Mouse (Mus musculus): ENCODE measurements around the gene Slc44a5. TPM values are rescaled to one million over a fixed set of nuclear protein-coding genes. Genes with fewer than 3 reads are reported as not detected.

Slc44a5 gene
- total RNA-seq (2021), result 10 to 100 TPM; 43.9 to 55.5 TPM

- DNase-seq (ENCODE audit: extremely low spot score in 1 of 2, low spot score in 1 of 2), result peak; percentile 51 to 52
Observed at GRCm38 (mm10) chr3:153973171-153973948, at the start of gene Slc44a5. Slc44a5 (plus strand) TSS chr3:153973436.

GRCm38 (mm10) chr3:153926333-153926732 lies 46.9 kb upstream of the Slc44a5 start:
- DNase-seq (ENCODE audit: extremely low spot score in 1 of 2, low spot score in 1 of 2), result no peak

DNA sequence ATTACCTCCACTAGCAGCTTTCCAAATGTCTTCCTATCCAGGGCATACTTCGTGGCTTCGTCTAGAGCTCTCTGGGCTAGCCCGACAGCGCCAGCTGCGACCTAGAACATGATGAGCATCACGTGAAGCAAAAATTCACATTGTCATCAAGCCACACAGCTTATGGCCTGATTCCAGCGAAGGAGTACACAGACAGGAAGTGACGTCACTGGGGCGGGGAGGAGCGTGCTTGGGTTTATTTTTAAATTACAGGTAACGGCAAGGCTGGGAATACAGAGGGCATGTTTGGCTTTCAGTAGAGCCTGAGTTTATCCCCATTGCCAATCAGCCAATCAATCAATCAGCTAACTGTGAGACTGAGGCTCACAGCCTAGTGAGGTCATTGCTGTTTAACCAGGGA lies 43.7 kb upstream of the Slc44a5 start:
- no peak for DNase-seq (ENCODE audit: extremely low spot score in 1 of 2, low spot score in 1 of 2)

- DNase-seq (ENCODE audit: extremely low spot score in 1 of 2, low spot score in 1 of 2), result no peak
Observed at GRCm38 (mm10) chr3:153932461-153932860, 40.8 kb upstream of the Slc44a5 start.

- no peak for DNase-seq (ENCODE audit: extremely low spot score in 1 of 2, low spot score in 1 of 2)
Observed at GRCm38 (mm10) chr3:153935878-153936277, 37.4 kb upstream of the Slc44a5 start.

GRCm38 (mm10) chr3:153937116-153937810 lies 36.0 kb upstream of the Slc44a5 start:
- DNase-seq (ENCODE audit: extremely low spot score in 1 of 2, low spot score in 1 of 2), result no peak

DNA sequence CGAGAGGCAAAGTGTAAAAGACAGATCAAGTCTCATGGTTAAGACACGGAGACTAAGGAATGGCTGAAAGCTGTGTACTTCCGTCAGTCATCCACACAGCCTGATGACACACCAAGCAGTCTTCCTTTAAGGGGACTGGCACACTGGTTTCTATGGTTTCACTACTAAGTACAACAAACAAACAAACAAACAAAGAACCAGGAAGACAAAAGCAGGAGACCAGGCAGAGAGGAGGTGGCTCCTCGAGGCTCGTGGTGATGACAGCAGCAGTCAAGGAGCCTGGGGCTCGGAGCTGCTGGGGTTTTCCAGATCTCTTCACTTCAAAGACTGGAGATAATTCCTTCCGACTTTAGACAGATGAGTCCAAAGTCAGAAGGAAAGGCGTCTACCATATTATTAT lies 33.2 kb upstream of the Slc44a5 start:
- DNase-seq (ENCODE audit: extremely low spot score in 1 of 2, low spot score in 1 of 2), result no peak

DNA sequence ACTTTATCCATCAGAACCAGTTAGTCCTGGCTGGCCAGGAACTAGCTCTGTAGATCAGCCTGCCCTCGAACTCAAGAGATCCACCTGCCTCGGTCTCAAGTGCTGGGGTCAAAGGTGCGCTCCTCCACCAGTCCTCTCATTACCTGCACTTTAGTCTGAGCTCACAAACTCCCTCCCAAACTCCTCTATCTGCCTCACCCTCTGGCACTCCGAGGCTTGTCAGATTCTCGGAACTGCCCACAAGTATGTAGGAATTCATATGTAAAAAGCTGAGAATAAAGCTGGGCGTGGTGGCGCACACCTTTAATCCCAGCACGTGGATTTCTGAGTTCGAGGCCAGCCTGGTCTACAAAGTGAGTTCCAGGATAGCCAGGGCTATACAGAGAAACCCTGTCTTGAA lies 32.8 kb upstream of the Slc44a5 start:
- DNase-seq (ENCODE audit: extremely low spot score in 1 of 2, low spot score in 1 of 2), result no peak

- no peak for DNase-seq (ENCODE audit: extremely low spot score in 1 of 2, low spot score in 1 of 2)
Observed at GRCm38 (mm10) chr3:153941613-153942012, 31.6 kb upstream of the Slc44a5 start.

DNA sequence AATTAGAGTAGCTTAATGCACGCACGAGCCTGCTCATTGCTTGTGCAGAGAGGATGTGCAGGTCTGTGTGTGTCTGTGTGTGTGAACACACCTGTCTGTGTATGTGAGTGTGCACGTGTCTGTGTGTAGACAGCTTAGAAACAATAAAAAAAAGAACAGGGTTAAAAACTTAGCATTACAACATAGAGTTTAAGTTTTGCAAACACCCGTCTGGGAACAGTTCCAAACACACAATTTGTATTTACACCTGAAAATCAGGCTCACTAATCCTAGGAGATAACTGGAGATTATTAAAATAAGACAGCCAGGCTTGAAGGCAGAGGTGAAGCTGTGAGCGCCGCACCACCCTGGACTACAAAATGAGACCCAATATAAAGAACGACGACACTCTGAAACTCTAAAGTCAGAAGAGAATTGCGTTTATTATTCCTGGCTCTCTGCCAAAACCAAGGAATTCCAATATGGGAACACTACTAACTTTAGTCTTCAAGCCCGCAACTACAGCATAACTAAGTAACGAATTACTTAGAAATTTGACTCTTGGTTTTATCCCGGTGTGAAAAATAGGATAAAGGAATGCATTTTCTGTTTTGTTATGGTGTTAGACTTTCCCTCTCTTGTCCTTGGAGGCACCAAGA lies 30.1 kb upstream of the Slc44a5 start:
- DNase-seq (ENCODE audit: extremely low spot score in 1 of 2, low spot score in 1 of 2), result no peak

GRCm38 (mm10) chr3:153943901-153944334 lies 29.3 kb upstream of the Slc44a5 start:
- DNase-seq (ENCODE audit: extremely low spot score in 1 of 2, low spot score in 1 of 2), result no peak

- DNase-seq (ENCODE audit: extremely low spot score in 1 of 2, low spot score in 1 of 2), result peak; percentile 84 to 93
Observed at GRCm38 (mm10) chr3:153944335-153944990, 28.8 kb upstream of the Slc44a5 start, which contains the start of gene Acadm. Acadm (minus strand) TSS chr3:153944632.

DNA sequence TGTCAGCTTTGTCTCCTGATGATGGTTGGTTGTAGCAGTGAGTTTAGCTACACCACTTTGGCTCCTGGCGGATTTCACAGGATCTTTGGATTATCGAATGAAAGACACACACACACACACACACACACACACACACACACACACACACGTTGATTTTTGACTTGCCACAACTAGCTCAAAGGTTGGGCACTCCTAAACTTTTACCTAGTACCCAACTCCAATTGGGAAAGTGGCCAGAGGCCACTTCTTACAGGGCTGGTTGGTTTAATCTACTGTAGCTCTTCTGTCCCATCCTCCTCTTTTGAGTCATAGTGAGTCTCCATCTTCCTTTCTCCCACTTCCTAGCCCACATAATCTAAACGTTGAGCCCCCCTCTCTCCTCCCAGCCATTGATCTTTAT lies 26.0 kb upstream of the Slc44a5 start:
- DNase-seq (ENCODE audit: extremely low spot score in 1 of 2, low spot score in 1 of 2), result no peak

DNA sequence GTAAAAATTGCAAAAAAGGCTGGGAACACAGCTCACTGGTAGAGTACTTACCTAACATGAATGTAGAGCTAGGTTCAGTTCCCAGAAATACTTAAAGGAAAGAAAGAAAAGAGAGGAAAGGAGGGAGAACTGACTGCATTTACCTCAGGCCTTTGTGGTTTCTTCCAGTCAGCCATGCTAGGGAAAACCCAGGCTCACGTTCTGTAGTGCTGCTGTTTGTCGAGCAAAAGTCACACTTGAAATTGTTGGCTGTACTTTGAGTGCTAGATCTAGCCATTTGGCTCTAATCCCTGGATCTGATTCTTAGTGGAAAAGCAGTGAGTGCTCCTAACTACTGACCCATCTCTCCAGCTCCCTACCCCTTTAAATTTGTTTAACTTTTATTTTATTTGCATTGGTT lies 25.1 kb upstream of the Slc44a5 start:
- no peak for DNase-seq (ENCODE audit: extremely low spot score in 1 of 2, low spot score in 1 of 2)

DNA sequence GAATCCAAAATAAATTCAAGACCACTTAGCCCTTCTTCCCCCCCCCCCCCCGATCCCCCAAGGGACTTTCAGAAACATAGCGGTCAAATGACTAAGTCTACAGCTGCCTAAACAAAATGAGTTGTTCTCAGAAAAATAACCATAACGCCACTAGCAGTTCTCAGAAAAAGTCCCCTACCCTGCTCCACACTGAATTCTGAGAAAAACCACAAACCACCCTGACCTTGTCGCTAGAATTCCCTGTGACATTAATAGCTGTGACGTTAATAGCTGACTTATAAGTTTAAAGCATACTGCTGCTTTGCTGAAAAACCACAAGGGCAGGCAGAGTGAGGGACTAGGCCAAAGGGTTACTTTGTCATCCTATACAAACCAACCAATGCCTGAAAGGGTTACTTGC lies 15.3 kb upstream of the Slc44a5 start:
- no peak for DNase-seq (ENCODE audit: extremely low spot score in 1 of 2, low spot score in 1 of 2)

DNA sequence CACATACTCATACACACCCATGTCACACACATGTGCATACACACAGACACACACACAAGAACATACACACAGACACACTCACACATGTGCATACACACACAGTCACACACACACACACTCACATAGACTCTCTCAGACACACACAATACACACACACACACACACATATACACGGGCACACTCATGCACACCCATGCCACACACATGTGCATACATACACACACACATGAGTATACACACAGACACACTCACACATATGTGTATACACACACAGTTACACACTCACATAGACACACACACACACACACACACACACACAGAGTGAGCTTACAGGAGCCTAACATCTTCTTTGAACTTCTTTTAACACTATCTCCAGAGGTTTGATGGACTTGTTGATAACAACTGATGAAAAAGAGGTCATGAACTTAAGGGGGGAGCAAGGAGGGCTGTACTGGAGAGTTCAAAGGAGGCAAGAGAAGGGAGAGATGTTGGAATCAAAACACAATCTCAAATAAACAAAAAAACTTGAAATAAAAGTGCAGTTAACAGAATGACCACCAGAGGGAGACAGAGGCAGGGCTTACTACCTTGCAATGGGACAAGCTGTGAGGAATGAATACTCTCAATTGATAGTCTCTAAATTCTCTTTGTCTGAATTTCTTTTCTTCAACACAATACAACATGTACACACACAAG lies 14.1 kb upstream of the Slc44a5 start:
- DNase-seq (ENCODE audit: extremely low spot score in 1 of 2, low spot score in 1 of 2), result no peak

DNA sequence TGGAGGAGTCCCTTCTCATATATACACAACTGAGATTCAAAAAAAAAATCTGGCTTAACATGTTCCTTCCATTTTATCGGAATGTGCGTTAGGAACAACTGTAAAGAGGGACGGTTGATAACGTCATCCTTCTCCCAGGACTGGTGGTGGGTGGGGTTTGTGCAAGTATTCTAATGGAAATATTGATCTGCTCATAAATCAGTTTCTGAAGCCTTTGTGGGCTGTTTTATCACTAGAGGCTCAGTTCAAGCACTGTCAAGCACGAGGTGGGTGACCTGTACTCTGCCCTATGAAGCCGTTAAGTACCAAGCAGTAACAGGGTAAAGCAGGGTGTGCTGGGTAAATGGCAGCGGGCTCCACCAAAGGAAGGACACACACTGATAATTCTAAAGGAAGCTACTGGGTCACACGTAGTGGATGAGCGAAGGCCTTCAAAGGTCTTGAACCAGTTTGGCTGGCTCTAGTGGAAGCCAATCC lies 13.5 kb upstream of the Slc44a5 start:
- no peak for DNase-seq (ENCODE audit: extremely low spot score in 1 of 2, low spot score in 1 of 2)

DNA sequence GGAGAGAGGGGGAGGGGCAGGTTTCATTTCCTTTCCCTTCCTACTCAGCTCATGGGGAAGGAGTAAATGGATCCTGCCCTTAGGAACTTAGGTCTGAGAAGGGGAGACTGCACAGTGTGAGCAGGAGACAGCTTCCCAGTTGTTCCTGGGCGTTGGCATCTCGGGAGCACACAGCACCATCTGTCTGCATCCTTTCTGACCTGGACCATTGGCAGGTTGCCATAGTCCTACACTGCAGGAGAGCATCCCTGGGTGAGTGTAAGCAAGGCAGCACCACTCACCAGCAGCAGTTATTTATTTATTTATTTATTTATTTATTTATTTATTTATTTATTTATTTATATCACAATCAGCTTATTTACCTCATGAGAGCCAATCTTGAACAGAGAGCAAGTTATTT lies 12.4 kb upstream of the Slc44a5 start:
- DNase-seq (ENCODE audit: extremely low spot score in 1 of 2, low spot score in 1 of 2), result no peak

- no peak for DNase-seq (ENCODE audit: extremely low spot score in 1 of 2, low spot score in 1 of 2)
Observed at GRCm38 (mm10) chr3:153961632-153962389, 11.4 kb upstream of the Slc44a5 start.
